Mouse (Mus musculus): ENCODE data around the gene Gm44596.

Gm44596 gene

GRCm38 (mm10) chr6:128432356-128432915 is 57.1 kb downstream of the Gm44596 start:
- DNase-seq: no peak

GRCm38 (mm10) chr6:128433566-128433965 is 58.3 kb downstream of the Gm44596 start:
- no peak for DNase-seq

- DNase-seq: no peak
Observed at GRCm38 (mm10) chr6:128435474-128435873, 60.2 kb downstream of the Gm44596 start.

GRCm38 (mm10) chr6:128436356-128437005 is 61.2 kb downstream of the Gm44596 start:
- no peak for DNase-seq

GRCm38 (mm10) chr6:128437288-128437687 is 62.0 kb downstream of the Gm44596 start:
- no peak for DNase-seq

GRCm38 (mm10) chr6:128437731-128438316 is 62.5 kb downstream of the Gm44596 start:
- DNase-seq: peak; percentile 66

- peak; percentile 96 for DNase-seq
Observed at GRCm38 (mm10) chr6:128438317-128438870, 63.1 kb downstream of the Gm44596 start, which contains the start of gene Fkbp4. Gene Fkbp4, minus strand, starts transcription at chr6:128438677.

GRCm38 (mm10) chr6:128438871-128439341 is 63.6 kb downstream of the Gm44596 start:
- DNase-seq: no peak

- DNase-seq: no peak
Observed at GRCm38 (mm10) chr6:128440238-128440637, 64.9 kb downstream of the Gm44596 start.

GRCm38 (mm10) chr6:128445761-128446535 is 70.6 kb downstream of the Gm44596 start:
- peak; percentile 38 for DNase-seq

GRCm38 (mm10) chr6:128447063-128447462 is 71.8 kb downstream of the Gm44596 start:
- no peak for DNase-seq

- peak; percentile 32 for DNase-seq
Observed at GRCm38 (mm10) chr6:128455835-128456605, 80.7 kb downstream of the Gm44596 start.

All from right cerebral cortex, postnatal 25 days (tissue).